Mouse (Mus musculus) kidney, adult 2 months (tissue): ENCODE measurements around the gene Msh3. TPM values are rescaled to one million over a fixed set of nuclear protein-coding genes. Genes with fewer than 3 reads are reported as not detected.

ENCODE experiments used
- polyA plus RNA-seq: library from polyadenylated mRNA; depleted of rRNA; stranded (reverse); fragments of >200 nt; gene quantifications from 2 replicates; pipeline ENCODE4 v1.2.3, GENCODE M21; 2012; rRNA removed

The Msh3 gene
- polyA plus RNA-seq, 1 experiment, result 6.6 TPM

Other genes with a start within 250 kb of the Msh3 start
- gene Rasgrf2, start 223.3 kb downstream of the Msh3 start, polyA plus RNA-seq, result 3.3 and 3.7 TPM in 2 replicates
- gene Gm20379, start 49.0 kb downstream of the Msh3 start, polyA plus RNA-seq, result not detected in 2 replicates
- 8.7 and 9.7 TPM in 2 replicates for gene Dhfr, start 277 bp downstream of the Msh3 start, polyA plus RNA-seq
- 0.23 and 0.37 TPM in 2 replicates for gene Ankrd34b, start 70.9 kb upstream of the Msh3 start, polyA plus RNA-seq
- 4.6 and 5.1 TPM in 2 replicates for gene Fam151b, start 129.0 kb upstream of the Msh3 start, polyA plus RNA-seq
- 4.7 and 5.1 TPM in 2 replicates for gene Zfyve16, start 175.9 kb upstream of the Msh3 start, polyA plus RNA-seq
- gene Spz1, start 221.2 kb upstream of the Msh3 start, polyA plus RNA-seq, result 0.09 and 0.22 TPM in 2 replicates